Mouse (Mus musculus) frontal cortex, postnatal 36 days (tissue): Measurements from ENCODE around the gene Troap.

ENCODE experiments used
- DNase-seq, 2 experiments: peaks; one replicate each; pipeline ENCODE4 v3.0.0; 2022; ENCODE audit warnings: low spot score in 2 of 2

Troap gene

GRCm38 (mm10) chr15:99074019-99074599 lies at the start of gene Troap:
Gene Troap (plus strand): TSS chr15:99074575.
- no peak for DNase-seq

- DNase-seq = peak; percentile 81
Measured at GRCm38 (mm10) chr15:99024668-99025314, 49.6 kb upstream of the Troap start.

- no peak for DNase-seq
Measured at GRCm38 (mm10) chr15:99025414-99025813, 49.0 kb upstream of the Troap start.

GRCm38 (mm10) chr15:99026259-99026658 lies 48.1 kb upstream of the Troap start:
- DNase-seq = no peak

DNA sequence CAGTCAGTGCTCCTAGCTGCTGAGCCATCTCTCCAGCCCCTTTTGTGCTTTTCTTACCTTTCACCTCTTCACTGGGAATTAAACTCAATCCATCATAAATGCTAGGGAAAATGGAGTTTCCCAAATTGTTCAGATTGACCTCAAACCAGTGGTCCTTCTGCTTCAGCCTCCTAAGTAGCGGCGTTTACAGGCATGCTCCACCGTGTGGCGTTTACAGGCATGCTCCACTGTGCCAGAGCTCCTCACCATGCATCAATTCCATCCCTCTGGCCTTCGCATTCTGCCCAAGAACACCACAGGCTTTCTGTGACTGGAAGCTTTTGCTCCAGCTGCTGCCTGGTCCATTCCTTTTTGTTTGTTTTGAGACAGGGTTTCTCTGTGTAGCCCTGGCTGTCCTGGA lies 47.3 kb upstream of the Troap start:
- DNase-seq = no peak

DNA sequence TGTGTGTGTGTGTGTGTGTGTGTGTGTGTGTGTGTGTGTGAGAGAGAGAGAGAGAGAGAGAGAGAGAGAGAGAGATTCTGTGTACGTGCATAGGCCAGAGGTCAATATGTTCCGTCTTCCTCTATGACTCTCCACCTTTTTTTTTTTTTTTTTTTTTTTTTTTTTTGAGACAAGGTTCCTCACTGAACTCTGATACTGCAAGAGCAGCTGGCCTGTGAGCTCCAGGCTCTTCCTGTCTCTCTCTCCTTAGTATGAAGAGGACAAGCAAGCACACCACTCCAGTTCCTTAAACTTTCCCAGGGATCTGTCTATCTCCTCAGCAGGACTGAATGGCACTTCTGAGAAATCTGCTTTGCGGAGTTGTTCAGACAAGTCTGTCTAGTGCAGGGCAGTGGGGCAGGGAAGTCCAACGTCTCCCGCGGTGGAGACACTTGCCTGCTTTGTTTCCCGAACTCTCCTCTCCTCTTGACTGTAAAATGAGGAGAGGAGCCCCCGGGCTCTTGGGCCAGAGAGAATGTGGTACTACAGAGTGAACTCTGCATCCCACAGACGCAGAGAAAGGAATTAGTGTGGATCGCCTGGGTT lies 45.4 kb upstream of the Troap start:
- no peak for DNase-seq

DNA sequence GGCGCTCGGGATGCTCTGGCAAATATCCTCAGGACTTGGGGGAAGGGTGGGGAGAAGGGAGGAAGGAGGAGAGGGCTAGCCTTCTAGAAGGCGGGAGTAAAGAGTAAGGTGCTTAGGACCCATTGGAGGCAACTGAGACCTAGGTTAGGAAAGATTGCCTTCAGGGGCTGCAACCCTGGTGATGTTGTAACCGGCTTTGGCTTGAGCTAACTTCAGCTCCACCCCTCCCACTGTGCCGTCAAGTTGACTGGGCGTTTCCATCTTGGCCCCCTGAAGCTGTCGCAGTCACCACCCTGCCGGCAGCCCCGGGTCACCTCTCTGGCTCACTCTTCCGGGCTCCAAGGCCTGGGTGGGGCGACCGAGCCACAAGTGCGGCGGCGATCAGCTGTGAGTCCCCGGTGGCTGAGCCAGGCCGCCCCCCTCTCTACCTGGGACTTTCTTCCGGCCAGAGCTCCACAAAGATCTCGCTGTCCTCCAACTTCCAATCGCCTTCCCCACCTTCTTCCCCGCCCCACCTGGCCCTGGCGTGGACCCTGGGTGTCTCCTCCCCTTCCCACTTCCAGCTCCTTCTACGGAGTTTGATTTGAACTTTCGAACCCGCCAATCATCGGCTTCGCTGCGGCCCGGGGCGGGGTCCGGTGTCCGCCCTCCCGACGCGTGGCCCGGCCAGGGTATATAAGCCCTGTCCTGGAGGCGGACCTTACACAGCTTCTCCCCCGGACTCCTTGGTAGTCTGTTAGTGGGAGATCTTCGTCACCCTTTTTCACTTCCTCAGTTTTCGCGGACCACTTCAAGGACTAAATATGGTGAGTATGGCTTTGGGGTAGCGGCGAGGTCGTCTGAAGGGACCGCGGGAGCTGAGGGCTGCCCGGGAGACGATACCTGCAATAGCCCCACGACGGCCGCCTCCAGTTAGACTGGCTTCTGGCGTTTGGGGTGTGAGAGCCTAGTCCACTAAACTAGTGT lies 44.5 kb upstream of the Troap start, which contains the start of gene Tuba1c:
Gene Tuba1c, plus strand, starts transcription at position 273 of the 966 bp plus-strand sequence.
- no peak for DNase-seq

GRCm38 (mm10) chr15:99030585-99031387 lies 43.6 kb upstream of the Troap start:
- no peak for DNase-seq

GRCm38 (mm10) chr15:99031388-99031675 lies 43.0 kb upstream of the Troap start:
- DNase-seq = no peak

DNA sequence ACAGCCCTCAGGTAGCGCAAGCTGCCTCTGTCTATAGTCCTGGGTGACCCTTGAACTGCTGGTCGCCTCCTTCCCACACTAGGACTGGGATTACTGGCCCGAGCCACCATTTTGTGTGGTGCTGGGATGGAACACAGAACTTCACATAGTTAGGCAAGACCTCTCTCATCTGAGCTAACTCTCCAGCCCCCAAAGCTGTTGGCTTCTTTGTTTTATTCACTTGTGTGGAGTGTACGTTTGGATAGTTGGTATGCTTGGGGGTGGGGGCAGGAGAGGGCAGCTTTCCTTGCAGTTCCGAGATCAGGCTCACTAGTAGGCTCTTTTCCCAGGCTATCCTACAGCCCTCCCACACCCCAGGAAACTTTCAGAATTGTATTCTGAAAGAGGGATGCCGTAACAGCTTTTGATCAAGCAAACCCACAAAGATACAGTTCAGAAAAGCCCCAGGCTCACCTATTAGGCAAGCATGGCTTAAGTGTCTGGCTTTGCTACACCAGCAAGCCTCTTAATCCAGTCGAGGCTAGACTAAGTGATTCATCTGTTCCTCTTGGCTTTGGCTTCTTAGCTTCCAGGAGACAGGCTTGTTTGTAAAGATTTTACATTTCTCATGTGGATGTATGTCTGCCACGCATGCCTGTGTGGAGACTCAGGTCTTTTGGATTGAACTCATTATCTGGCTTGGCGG lies 42.2 kb upstream of the Troap start:
- no peak for DNase-seq

DNA sequence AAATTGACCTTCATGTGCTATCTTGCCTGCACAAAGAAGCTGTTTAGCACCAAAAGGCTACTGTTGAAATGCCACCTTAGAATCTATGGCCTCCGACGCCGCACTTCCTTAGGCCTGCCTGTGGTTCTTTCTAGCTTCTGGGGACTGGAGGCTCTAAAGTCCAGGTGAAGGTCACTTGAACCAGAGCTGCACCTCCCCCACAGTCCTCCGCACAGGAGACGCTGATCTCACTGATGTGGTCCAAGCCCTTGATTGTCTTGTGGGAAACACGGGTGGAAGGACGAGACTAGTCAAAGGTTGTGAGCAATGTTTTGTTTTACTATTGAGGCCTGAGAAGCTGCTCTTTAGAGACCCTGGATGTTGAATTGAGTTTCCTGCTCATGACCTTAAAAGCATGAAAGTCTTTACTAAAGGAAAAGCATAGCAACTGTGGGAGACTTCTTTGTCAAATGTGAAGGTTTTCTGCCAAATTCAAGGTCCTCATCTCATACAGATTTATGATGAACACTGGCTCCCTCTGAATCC lies 41.6 kb upstream of the Troap start:
- DNase-seq = no peak

DNA sequence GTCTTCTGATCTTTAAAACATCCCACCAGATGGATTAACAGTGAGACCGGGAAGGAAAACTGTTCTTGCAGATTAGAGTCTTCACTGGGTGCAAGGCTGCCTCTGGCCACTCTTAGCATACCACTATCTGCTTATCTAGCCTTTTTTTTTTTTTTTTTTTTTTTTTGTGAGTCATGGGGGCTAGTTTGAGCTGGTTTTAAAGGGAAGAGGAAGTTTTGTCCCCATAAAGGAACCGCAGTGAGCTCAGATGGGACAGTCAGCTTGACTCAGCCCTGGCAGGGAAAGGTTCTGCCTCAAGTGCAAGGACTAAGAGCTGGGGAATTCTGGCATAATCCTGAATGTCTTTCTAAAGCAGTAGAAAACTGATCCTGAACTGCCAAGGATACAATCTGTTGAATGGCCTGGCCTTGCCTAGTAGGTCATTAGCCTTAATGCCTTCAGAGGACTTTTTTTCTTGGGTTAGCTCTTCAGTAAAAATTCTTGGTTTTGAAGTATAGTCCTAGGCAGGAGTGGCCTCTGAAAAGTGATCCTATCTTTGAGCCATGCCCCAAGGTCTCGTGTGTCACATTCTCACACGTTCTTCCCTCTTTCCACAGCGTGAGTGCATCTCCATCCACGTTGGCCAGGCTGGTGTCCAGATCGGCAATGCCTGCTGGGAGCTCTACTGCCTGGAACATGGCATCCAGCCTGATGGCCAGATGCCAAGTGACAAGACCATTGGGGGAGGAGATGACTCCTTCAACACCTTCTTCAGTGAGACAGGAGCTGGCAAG lies 40.7 kb upstream of the Troap start:
- DNase-seq = no peak

DNA sequence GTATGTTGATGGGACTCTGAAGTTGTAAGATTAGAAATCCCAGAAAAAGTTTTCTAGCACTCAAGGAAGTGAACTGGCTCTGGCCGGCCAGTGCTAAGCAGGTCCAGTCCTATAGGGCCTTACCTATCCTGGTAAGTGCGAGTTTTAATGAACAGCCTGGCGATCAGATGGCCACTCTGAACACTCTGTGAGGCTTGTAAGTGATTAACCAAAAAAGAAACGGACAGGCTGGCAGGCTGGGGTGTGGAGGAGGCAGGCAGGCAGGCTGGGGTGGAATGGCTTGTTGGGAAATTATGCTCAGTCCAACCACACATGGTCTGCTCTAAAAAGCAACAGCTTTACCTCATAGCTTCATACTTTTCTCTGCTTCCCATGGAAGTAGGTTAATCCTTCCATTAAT lies 38.9 kb upstream of the Troap start:
- DNase-seq = peak in 1 of 2 experiments; percentile 36

DNA sequence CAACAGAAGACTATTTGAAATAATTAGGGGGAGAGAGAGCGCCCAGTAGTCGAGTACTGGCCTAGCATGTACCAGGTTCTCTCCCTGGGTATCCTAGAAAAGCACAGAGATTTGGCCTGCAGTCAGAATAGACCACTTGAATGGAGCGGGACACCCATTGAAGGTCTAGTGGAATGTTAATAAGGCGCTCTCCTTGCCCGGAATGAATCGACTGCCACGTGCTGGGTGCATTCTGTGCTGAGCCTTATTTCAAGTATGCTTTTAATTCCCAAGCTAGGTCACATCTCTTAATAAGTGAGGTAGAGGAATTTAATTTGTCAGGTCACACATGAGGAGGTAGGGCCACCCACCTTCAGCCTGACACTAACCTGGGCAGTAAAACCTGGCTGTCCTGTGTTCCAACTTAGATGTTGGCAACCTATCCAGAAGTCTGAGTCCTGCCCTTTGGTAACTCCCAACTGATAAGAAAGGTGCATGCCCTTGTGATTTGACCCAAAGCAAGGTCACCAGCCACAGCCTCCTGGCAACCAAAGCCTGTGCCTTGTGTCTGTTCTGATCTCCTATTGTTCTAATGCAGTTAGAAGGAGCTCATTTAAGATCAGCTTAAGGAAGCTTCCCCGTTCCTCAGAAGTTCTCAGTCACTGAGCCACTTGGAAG lies 38.0 kb upstream of the Troap start:
- no peak for DNase-seq

- no peak for DNase-seq
Measured at GRCm38 (mm10) chr15:99038025-99038424, 36.4 kb upstream of the Troap start.

DNA sequence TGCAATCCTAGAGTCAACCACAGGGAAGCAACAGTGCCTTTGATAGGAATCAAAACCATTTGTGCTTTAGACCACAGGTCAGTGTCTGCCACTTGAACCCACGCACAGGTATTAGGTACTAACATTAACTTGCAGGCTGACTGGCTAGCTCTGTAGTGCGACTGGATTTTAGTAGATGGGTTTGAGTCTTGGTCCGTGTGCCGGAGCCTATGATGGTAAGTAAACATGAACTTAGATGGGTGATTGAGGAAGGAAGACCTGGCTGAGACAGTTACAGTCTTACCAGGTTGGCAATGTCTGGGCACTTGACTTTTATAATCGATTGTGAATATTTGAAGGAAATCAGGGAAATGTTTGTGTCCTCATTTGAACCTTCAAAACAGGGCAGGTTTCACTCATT lies 35.6 kb upstream of the Troap start:
- no peak for DNase-seq

- DNase-seq = no peak
Measured at GRCm38 (mm10) chr15:99039306-99039705, 35.1 kb upstream of the Troap start.

DNA sequence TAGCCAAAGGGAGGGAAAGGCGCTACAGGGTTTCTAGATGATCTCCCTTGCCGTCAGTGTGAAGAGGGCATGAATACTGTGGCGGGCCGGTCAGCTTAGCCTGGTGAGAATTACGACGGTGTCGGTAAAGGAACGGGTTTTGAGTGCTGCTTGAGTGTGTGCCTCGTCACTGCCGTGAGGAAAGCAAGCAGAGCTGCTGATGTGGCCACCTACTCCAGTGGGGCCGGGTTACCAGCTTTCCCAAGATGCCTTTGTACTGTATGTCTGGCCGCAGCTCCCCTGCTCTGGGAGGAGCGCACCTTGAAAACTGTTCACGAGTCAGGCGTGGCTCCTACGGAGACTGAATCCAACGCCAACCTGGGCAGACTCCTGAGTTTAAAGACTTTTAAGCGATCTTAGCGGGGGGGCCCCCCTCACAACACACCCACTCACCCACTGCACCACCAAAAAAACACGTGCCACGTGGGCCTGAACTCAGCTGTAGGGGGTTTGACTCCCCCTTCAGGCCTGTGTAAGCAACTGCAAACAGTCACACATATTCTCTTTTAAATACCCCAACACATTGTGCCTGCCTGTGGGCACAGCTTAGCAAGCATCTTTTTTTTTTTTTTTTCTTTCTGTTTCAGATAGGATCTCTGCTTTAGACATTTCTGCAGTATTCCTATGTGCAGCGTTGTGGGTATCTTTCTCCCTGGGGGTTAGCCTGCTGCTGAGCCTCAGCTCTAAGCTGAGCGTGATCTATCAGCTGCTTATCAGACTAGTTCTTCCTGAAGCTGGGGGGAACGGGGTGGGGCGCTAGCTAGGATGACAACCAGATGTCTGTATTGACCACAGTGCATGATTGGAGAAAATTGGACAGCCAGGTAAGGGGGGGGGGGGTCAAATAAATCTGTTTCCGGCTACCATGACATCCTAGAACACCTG lies 34.1 kb upstream of the Troap start:
- DNase-seq = no peak
